Mouse (Mus musculus) brain, embryonic 14.5 days (tissue): ENCODE measurements around the gene Pex14.

Experiments used
- CTCF ChIP-seq: fragments of 200-500 bp; IDR thresholded peaks from 2 replicates; pipeline ENCODE4 v1.5.1; 2012; ENCODE audit warnings: inconsistent platforms, mild to moderate bottlenecking, moderate library complexity, borderline replicate concordance; ENCODE audit not compliant: insufficient read depth, insufficient read length; ENCODE audit errors: extremely low read depth
- POLR2A ChIP-seq: fragments of 200-500 bp; IDR thresholded peaks from 2 replicates; pipeline ENCODE4 v1.6.1; 2012; ENCODE audit warnings: mild to moderate bottlenecking, inconsistent platforms, borderline replicate concordance; ENCODE audit not compliant: poor library complexity, insufficient read depth, insufficient read length, severe bottlenecking; ENCODE audit errors: extremely low read depth

DNA sequence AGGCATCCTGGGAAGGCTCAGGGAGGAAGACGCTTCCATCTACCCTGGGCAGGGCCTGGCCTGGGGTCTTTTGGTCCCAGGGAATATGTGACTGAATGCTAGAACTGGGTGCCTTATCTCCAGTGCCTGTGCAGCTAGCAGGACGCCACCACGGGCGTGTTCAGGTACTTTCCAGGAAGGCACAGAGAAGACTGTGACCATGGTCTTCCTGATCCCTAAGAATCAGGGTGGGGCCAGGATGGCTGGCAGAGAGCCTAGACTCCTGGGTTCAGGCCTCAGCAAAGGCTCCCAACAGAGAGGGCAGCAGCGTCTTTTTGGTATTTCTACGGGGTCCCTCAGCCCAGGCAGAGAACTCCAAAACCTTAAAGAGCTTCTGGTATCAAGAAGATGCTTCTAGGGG, 149.2 kb downstream of the Pex14 start:
- no peak for TF ChIP-seq POLR2A
- TF ChIP-seq CTCF: no peak
